Mouse (Mus musculus) liver, postnatal 0 days (tissue): Measurements from ENCODE around the gene Emc1.

Experiments used
- CTCF ChIP-seq: sonication (generic); IDR thresholded peaks from 2 replicates; pipeline ENCODE4 v1.5.1; 2016; ENCODE audit warnings: antibody characterized with exemption, low read depth
- EP300 ChIP-seq: IDR thresholded peaks from 2 replicates; pipeline ENCODE4 v1.6.1; 2016; ENCODE audit warnings: antibody characterized with exemption, low read depth, mild to moderate bottlenecking

DNA sequence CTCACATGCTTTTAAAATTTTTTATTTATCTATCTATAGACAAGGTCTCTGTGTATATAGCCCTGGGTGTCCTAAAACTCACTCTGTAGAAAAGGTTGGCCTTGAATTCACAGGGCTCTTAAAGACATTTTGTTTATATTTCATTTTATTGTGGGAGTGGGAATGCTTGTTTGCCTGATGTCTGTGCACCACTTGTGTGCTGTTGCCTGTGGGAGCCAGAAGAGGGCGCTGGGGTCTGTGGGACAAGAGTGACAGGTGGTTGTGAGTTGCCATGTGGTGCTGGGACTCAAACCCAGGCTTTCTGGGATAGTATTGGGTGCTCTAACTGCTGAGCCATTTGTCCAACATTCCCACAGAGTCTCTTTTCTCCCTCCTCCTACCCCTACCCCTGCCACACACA is 65.5 kb downstream of the Emc1 start:
- TF ChIP-seq EP300 (no peak), CTCF (peak; percentile 27; the same call in 1 of the 2 replicates)
